Mouse (Mus musculus) left cerebral cortex, adult 2 months (tissue): ENCODE data around the gene Tbc1d9. TPM values are rescaled to one million over a fixed set of nuclear protein-coding genes. Genes with fewer than 3 reads are reported as not detected.
A peak's percentile ranks its signal among the peaks of the same experiment; 100 is the strongest.

Experiments
- DNase-seq, 2 experiments: peaks; one replicate each; pipeline ENCODE4 v3.0.0; 2021 to 2022; ENCODE audit warnings: low spot score in 2 of 2, mixed read lengths in 1 of 2; ENCODE audit errors: extremely low spot score in 1 of 2
- H3K27ac ChIP-seq: fragments of 200-600 bp; 2 replicates; pipeline ENCODE4 v1.8.1; 2022
- H3K4me3 ChIP-seq: fragments of 200-600 bp; 2 replicates; pipeline ENCODE4 v1.8.1; 2022
- CTCF ChIP-seq: fragments of 200-600 bp; IDR thresholded peaks from 2 replicates; pipeline ENCODE4 v1.8.1; 2022; ENCODE audit warnings: antibody characterized with exemption, mild to moderate bottlenecking, moderate library complexity
- intact Hi-C: fragments of 180-260 bp; cut with DNase I; formaldehyde crosslinking; loops from one replicate; pipeline ENCODE4 v1.15.1; 2025
- total RNA-seq, 2 experiments: library from RNA; stranded (reverse); gene quantifications; 2 replicates each; pipeline ENCODE4 v1.2.3; 2021

Gene Tbc1d9
- total RNA-seq, 2 experiments from 2014 or later = 99.1 to 102 TPM

DNA sequence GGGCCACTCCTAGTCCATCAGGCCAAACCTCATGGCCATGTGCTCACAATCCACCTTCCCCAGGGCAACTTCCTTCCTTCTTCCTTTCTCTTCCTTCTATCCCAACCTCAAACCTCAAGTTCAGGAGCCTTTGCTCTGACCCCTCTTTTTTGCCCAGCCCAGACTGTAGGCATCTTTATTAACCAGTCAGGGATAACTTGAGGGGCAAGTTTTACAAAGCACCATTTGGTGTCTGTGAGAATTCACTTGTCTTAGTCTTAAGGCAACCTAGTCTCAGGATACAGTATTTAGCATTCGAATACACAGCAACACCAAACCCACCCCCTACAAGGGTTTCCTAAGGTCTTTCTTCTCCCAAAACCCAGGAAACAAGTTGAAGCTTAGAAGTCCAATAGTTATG, 5.5 kb upstream of the Tbc1d9 start:
- intact Hi-C loops = no loop called here
- DNase-seq = no peak
- Histone ChIP-seq H3K4me3 (no peak overlapping the region), H3K27ac (no peak overlapping the region)
- TF ChIP-seq CTCF = no peak

DNA sequence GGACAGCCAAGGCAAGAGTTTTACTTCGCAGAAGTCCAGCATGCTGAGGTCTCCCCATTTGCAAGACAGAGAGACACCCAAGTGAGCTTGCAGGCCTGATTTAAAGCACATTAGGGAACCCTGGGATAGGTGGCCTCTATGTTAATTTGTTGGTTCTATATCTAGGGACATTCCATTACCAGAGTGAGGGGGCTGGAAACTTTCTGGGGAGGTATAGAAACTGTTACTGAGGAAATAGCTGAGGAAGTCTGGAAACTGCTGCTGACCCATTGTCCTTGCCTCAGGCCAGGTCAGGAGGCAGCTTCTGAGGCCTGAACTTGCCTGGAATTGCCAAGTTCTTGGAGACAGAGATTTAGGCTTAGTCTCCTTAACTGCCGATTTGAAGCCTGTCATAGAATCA, 4.5 kb upstream of the Tbc1d9 start:
- Histone ChIP-seq H3K4me3 (no peak overlapping the region), H3K27ac (no peak overlapping the region)
- no peak for DNase-seq
- no peak for TF ChIP-seq CTCF
- intact Hi-C loops = no loop called here

DNA sequence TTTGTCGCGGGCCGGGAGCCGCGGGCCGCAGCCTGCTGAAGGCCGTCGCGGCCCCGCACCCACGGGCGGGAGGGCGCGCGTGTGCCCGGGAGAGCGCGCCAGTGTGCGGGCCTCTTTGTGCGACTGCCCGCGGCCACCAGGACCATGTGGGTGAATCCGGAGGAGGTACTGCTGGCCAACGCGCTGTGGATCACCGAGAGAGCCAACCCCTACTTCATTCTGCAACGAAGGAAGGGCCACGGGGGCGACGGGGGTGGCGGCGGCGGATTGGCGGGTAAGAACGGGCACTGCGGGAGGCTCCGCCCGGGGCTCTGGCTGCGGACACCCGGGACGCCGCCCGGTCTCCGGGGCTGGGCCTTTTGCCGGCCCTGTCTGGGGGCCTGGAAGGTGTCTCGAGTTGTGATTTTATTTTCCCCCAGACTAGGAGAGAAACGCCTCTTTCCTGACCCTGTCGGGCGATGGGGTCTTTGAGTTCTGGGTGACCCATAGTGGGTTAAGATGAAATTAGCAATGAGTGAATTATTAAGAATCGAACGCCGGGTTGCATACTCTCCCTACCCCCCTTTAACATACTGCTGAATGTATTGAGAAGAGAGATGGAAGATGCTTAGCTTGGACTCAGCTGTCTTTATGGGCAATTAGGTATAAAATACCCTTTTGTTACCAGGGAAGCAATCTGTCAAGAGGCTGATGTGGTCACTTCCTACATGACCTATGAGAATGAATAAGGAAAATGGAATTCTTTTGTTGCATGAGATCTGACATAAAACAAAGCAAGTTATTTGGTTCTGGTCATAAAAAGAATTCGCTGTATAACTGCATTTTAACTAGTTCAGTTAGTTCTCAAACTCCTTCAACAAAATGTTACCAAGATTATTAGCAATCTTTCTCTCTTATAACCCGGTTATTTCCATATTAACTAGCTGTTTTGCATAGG, 1.0 kb downstream of the Tbc1d9 start, which contains the start of gene Gm10645:
TSS of gene Gm10645 (minus strand) at position 240 of the 937 bp plus-strand sequence.
- no peak for TF ChIP-seq CTCF
- peak; percentile 58 to 70 for DNase-seq
- Histone ChIP-seq H3K27ac (peak within 1 kb of the TSS; percentile 98), H3K4me3 (peak within 1 kb of the TSS; percentile 76)
- intact Hi-C loops = loop anchor here (2.0 to 5.0 kb wide), 3 partner anchors 39 to 86 kb away; no protein-coding TSS in a partner anchor

DNA sequence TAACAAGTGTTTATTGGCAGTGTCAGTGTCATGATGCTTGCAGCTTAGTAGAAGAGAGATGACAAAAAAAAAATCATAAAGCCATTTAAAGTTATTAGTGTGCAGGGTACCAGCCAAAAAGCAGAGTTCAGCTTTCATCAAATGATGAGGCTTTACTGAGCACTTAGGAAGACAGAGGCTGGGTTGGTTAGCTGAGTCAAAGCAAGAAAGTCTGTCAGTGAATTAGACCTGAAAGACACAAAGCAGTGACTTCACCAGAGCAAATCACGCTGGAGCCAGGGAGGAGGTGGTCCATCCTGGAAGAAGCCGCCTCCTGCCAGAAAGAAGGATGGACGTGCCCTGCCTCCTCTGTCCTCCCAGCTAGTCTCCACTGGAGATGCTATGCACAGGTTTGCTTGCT, 2.8 kb downstream of the Tbc1d9 start:
- no peak for TF ChIP-seq CTCF
- intact Hi-C loops = loop anchor here (2.0 to 5.0 kb wide), 3 partner anchors 37 to 84 kb away; no protein-coding TSS in a partner anchor
- Histone ChIP-seq H3K27ac (no peak overlapping the region), H3K4me3 (peak overlapping the region; percentile 76; the same call in 1 of the 2 replicates)
- no peak for DNase-seq

DNA sequence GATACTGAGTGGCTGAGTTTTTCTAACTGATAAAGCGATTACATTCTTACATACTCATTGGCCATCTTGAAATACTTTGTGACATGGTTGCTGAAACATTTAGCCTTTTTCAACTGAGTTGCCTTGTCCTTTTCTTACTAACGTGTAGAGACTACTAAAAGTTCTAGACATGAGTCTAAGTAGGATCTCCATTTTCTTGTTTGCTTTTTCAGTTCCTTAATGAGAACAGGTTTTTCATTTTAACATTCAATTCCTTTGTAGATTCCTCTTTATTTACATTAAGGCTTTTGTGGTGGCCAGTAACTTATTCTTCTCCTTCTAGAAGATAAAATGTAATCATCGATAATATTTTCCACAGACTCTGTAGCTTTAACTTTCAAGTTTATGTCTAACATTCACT, 4.0 kb downstream of the Tbc1d9 start:
- no peak for DNase-seq
- Histone ChIP-seq H3K4me3 (no peak overlapping the region), H3K27ac (no peak overlapping the region)
- intact Hi-C loops = loop anchor here (5.0 kb wide), 2 partner anchors 67 to 83 kb away; no protein-coding TSS in a partner anchor
- TF ChIP-seq CTCF = no peak

DNA sequence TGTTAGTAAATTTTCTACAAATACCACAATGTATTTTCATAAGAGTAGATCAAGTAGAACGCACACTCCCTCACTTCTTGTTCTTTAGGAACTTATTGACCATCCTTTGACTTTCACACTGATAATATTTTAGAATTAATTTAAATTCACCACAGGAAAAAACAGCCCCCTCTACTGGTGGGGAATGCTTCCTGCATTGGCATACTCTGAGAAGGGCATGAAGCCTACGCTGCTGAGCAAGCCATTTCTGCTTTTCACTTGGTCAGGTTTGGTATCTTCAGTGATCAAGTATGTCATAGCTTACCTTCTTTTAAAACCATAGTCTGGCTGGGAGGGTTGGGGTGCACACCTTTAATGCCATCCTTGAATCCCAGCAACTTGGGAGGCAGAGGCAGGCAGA, 4.6 kb downstream of the Tbc1d9 start:
- intact Hi-C loops = loop anchor here (5.0 kb wide), 2 partner anchors 67 to 83 kb away; no protein-coding TSS in a partner anchor
- TF ChIP-seq CTCF = peak; percentile 63
- DNase-seq = no peak
- Histone ChIP-seq H3K4me3 (no peak overlapping the region), H3K27ac (no peak overlapping the region)

DNA sequence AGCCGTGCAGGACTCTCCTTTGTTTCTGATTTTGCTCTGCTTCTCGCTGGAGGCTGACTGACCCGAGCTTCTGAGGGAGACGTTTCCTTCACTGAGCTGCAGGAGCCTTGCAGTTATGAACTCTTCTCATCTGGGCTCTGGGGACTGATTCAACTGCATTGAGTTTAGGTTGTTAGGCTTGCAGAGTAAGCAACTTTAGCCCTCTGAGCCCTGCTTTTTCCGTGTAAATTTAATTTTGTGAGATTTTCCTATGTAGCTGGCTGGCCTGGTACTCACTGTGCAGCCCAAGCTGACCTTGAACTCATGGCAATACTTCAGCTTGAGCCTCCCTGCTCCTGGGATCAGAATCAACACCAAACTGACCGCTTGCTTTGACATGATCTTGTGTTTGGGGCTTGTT, 5.7 kb downstream of the Tbc1d9 start:
- TF ChIP-seq CTCF = no peak
- DNase-seq = no peak
- intact Hi-C loops = no loop called here
- no peak overlapping the region for H3K4me3 ChIP-seq
- H3K27ac ChIP-seq = no peak overlapping the region

DNA sequence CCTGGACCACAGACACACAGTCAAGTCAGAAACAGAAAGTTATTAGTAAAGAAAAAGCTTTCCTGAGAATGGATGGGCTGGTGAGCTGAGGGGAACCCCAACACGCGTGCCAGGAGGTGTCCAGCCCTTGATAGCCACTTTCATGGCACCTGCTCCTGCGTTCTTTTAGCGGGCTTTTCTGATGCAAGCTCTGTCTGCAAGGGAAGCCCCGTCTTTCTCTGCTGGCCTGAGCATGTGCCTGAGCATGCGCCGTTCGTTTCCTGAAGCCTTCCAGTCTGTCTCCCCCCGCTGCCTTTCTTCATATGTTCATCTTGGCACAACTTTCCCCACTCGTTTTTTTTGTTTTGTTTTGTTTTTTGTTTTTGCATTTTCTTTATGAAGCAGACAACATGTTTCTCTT, 10.5 kb downstream of the Tbc1d9 start:
- Histone ChIP-seq H3K27ac (no peak overlapping the region), H3K4me3 (peak overlapping the region; percentile 19; the same call in 1 of the 2 replicates)
- no peak for TF ChIP-seq CTCF
- no peak for DNase-seq
- intact Hi-C loops = no loop called here

DNA sequence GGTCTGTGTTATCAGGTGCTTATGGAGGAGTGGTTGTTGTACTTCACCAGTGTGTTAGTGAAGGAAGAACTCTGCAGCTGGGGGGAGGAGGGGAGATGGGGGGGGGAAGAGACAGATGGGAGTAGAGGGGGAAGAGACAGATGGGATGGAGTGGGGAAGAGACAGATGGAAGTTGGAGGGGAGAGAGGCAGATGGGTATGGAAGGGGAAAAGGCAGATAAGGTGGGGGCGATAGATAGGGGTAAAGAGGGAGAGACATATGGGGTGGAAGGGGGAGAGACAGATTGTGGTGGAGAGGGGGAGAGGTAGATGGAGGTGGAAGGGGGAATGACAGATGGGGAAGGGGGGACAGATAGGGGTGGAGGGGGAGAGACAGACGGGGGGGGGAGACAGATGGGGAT, 11.6 kb downstream of the Tbc1d9 start:
- intact Hi-C loops = no loop called here
- Histone ChIP-seq H3K27ac (no peak overlapping the region), H3K4me3 (no peak overlapping the region)
- no peak for DNase-seq
- no peak for TF ChIP-seq CTCF

DNA sequence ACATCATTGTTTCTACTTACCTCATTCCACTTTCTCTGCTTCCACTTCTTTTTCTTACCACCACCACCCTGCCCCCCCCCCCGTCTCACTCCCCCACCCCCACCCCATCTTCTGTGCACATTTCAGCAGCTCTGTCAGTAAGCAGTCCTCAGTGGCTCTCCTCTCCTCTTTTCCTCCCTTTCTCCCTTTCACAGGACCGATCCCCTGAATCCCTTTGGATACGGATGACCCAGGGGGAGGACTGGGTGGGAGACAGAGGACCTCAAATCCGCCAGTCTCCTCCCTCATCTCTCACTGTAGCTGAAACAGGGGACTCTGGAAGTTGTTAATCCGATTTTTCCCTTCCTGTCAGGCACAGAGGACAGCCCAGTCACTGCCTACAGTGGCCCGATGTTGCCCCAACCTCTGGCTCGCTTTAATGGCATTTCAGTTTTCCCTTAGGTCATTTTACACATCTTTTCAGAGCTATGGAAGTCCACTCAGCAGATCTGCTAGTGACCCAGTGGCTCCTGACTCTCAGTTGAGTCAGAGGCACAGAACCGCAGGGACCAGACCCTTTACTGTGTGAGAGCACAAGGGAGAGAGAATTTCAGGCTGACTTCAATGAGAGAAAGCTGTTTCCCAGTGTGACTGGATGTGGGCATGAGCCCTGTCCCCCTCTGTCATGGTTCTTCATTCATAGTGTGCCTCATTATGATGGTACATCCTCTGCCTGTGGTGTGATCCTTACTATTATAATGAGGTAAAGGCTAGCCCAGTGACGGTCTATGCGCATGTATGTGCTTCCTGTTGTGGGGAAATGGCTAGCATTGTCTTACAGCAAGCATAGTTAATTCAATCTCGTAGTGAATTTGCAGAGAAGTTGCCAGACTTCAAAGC, 12.4 kb downstream of the Tbc1d9 start:
- intact Hi-C loops = no loop called here
- H3K4me3 ChIP-seq = no peak overlapping the region
- DNase-seq = no peak
- no peak overlapping the region for H3K27ac ChIP-seq
- no peak for TF ChIP-seq CTCF

DNA sequence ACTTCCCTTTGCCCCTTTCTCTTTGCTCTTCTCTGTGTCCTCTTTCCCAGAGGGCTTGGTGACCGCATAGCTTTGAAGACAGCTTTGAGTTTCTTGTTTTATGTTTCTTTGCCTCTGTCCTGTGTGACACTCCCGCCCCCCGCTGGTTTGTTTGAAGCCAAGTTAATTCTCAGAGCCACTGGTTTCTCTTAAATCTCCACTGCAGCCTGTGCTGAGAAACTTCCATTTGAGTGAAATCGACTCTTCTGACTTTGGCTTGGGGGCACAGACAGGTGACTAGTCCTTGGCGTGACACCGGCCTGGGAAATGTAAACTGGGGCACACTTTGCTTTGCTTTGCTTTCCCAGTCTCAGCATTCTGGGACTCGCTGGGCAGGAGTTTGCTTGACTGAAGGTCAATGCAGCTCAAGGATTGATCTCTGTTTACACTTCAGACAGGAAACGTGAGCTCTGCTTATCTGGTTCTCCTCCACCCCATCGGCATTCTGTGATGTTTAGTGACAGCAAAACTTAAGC, 13.1 kb downstream of the Tbc1d9 start:
- no peak overlapping the region for H3K27ac ChIP-seq

More for the DNA sequence above, 13.1 kb downstream of the Tbc1d9 start:
- no peak overlapping the region for H3K4me3 ChIP-seq
- peak; percentile 9; the same call in 1 of the 2 replicates for TF ChIP-seq CTCF
- intact Hi-C loops = no loop called here
- no peak for DNase-seq
